Mouse (Mus musculus): ENCODE data around the gene Esrrg.

DNA sequence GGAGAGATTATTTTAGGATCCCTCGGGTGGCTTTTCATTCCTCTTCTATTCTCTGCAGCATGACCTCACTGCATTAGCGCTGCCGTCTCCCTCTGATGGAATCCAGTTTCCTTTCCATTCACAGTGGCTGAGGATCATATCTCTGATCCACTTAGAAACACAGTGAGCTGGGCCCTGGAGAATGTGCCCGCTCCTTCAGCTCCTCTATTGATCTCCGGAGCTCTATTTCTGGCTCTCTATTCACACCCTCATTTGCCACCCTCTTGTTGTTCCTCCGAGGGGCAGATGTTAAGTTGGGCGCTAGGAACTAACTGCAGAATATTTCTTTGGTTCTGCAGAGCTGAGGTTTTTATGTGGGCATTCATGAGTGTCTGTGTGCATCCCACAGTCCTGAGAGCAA lies 228.3 kb downstream of the Esrrg start:
- TF ChIP-seq POLR2A (IDR thresholded peaks at IDR 0.05; ENCODE audit: insufficient read depth, low read depth, low read length) (no peak), CTCF (IDR thresholded peaks at IDR 0.05; ENCODE audit: insufficient read depth, low read depth, low read length) (no peak)
